Mouse (Mus musculus): Measurements from ENCODE around the gene BC030870. TPM values are rescaled to one million over a fixed set of nuclear protein-coding genes. Genes with fewer than 3 reads are reported as not detected.
A peak's percentile ranks its signal among the peaks of the same experiment; 100 is the strongest.

BC030870 gene
- total RNA-seq, 1 experiment, result not detected

GRCm38 (mm10) chr8:65074733-65075132 lies 54.6 kb downstream of the BC030870 start, which contains the start of gene Gm10663:
TSS of gene Gm10663 (plus strand) at chr8:65075033.
- no peak for DNase-seq (ENCODE audit: low read depth, low spot score)
- peaks cover 0 to 3% of the 10 kb centered on the region in 2 experiments; a peak in 1 of 4 replicates for H3K4me1 ChIP-seq (ENCODE audit: control insufficient read depth in 2 of 2, insufficient read depth in 2 of 2, low read length in 2 of 2, poor library complexity in 1 of 2)
- H3K9me3 ChIP-seq (ENCODE audit: control insufficient read depth, insufficient read depth, low read depth, low read length), result no peaks in the 10 kb centered on the region
- in situ Hi-C loops (cut with MboI; ENCODE audit: low sequenced_read_pairs in 2 of 2, unreplicated experiment in 2 of 2), result no loop called here
- H3K9ac ChIP-seq (ENCODE audit: insufficient read depth, low read depth, low read length, poor library complexity, severe bottlenecking), result no peak within 1 kb of the TSS
- no peak for TF ChIP-seq ZC3H11A (IDR thresholded peaks at IDR 0.05; ENCODE audit: borderline replicate concordance, low read depth, low read length)
- no peak for TF ChIP-seq CHD2 (IDR thresholded peaks at IDR 0.05; ENCODE audit: low read depth, low read length)
- no peak for TF ChIP-seq MAFK (IDR thresholded peaks at IDR 0.05; ENCODE audit: insufficient read depth, low read depth, low read length)
- H3K27ac ChIP-seq (ENCODE audit: insufficient read depth, low read depth, low read length, poor library complexity, severe bottlenecking), result no peak within 1 kb of the TSS
- no peak within 1 kb of the TSS for H3K4me3 ChIP-seq (ENCODE audit: insufficient read depth in 1 of 2, low read depth in 1 of 2, low read length in 2 of 2, poor library complexity in 1 of 2, severe bottlenecking in 1 of 2)
- H3K36me3 ChIP-seq (ENCODE audit: control insufficient read depth, insufficient read depth, low read length, poor library complexity, severe bottlenecking), result no peaks in the 10 kb centered on the region

- Histone ChIP-seq H3K9ac (ENCODE audit: insufficient read depth, low read depth, low read length, poor library complexity, severe bottlenecking) (no peak overlapping the region), H3K4me3 (ENCODE audit: insufficient read depth in 1 of 2, low read depth in 1 of 2, low read length in 2 of 2, poor library complexity in 1 of 2, severe bottlenecking in 1 of 2) (no peak overlapping the region), H3K4me1 (ENCODE audit: control insufficient read depth in 2 of 2, insufficient read depth in 2 of 2, low read length in 2 of 2, poor library complexity in 1 of 2) (peaks cover 0 to 5% of the 10 kb centered on the region in 2 experiments; a peak in 2 of 4 replicates), H3K36me3 (ENCODE audit: control insufficient read depth, insufficient read depth, low read length, poor library complexity, severe bottlenecking) (no peaks in the 10 kb centered on the region), H3K27ac (ENCODE audit: insufficient read depth, low read depth, low read length, poor library complexity, severe bottlenecking) (no peak overlapping the region), H3K9me3 (ENCODE audit: control insufficient read depth, insufficient read depth, low read depth, low read length) (no peaks in the 10 kb centered on the region)
- no peak for DNase-seq (ENCODE audit: low read depth, low spot score)
- in situ Hi-C loops (cut with MboI; ENCODE audit: low sequenced_read_pairs in 2 of 2, unreplicated experiment in 2 of 2), result no loop called here
- TF ChIP-seq CHD2 (IDR thresholded peaks at IDR 0.05; ENCODE audit: low read depth, low read length) (no peak), MAFK (IDR thresholded peaks at IDR 0.05; ENCODE audit: insufficient read depth, low read depth, low read length) (no peak), HCFC1 (IDR thresholded peaks at IDR 0.05; ENCODE audit: borderline replicate concordance, insufficient read depth, low read length) (no peak), ZNF384 (IDR thresholded peaks at IDR 0.05; ENCODE audit: low read depth, low read length) (no peak), ZC3H11A (IDR thresholded peaks at IDR 0.05; ENCODE audit: borderline replicate concordance, low read depth, low read length) (no peak)
Measured at GRCm38 (mm10) chr8:65070996-65071395, 58.4 kb downstream of the BC030870 start.

GRCm38 (mm10) chr8:65068473-65068819 lies 60.9 kb downstream of the BC030870 start:
- H3K9me3 ChIP-seq (ENCODE audit: control insufficient read depth, insufficient read depth, low read depth, low read length), result no peaks in the 10 kb centered on the region
- peaks cover 7 to 16% of the 10 kb centered on the region in 2 experiments; a peak in 3 of 4 replicates for H3K4me1 ChIP-seq (ENCODE audit: control insufficient read depth in 2 of 2, insufficient read depth in 2 of 2, low read length in 2 of 2, poor library complexity in 1 of 2)
- H3K9ac ChIP-seq (ENCODE audit: insufficient read depth, low read depth, low read length, poor library complexity, severe bottlenecking), result no peak overlapping the region
- no peaks in the 10 kb centered on the region for H3K36me3 ChIP-seq (ENCODE audit: control insufficient read depth, insufficient read depth, low read length, poor library complexity, severe bottlenecking)
- H3K27ac ChIP-seq (ENCODE audit: insufficient read depth, low read depth, low read length, poor library complexity, severe bottlenecking), result peak overlapping the region; percentile 66; the same call in 1 of the 2 replicates
- no peak for DNase-seq (ENCODE audit: low read depth, low spot score)
- H3K4me3 ChIP-seq (ENCODE audit: insufficient read depth in 1 of 2, low read depth in 1 of 2, low read length in 2 of 2, poor library complexity in 1 of 2, severe bottlenecking in 1 of 2), result no peak overlapping the region
- TF ChIP-seq ZNF384 (IDR thresholded peaks at IDR 0.05; ENCODE audit: low read depth, low read length) (no peak), HCFC1 (IDR thresholded peaks at IDR 0.05; ENCODE audit: borderline replicate concordance, insufficient read depth, low read length) (no peak), ZC3H11A (IDR thresholded peaks at IDR 0.05; ENCODE audit: borderline replicate concordance, low read depth, low read length) (no peak), CHD2 (IDR thresholded peaks at IDR 0.05; ENCODE audit: low read depth, low read length) (no peak), MAFK (IDR thresholded peaks at IDR 0.05; ENCODE audit: insufficient read depth, low read depth, low read length) (no peak)
- in situ Hi-C loops (cut with MboI; ENCODE audit: low sequenced_read_pairs in 2 of 2, unreplicated experiment in 2 of 2), result no loop called here

DNA sequence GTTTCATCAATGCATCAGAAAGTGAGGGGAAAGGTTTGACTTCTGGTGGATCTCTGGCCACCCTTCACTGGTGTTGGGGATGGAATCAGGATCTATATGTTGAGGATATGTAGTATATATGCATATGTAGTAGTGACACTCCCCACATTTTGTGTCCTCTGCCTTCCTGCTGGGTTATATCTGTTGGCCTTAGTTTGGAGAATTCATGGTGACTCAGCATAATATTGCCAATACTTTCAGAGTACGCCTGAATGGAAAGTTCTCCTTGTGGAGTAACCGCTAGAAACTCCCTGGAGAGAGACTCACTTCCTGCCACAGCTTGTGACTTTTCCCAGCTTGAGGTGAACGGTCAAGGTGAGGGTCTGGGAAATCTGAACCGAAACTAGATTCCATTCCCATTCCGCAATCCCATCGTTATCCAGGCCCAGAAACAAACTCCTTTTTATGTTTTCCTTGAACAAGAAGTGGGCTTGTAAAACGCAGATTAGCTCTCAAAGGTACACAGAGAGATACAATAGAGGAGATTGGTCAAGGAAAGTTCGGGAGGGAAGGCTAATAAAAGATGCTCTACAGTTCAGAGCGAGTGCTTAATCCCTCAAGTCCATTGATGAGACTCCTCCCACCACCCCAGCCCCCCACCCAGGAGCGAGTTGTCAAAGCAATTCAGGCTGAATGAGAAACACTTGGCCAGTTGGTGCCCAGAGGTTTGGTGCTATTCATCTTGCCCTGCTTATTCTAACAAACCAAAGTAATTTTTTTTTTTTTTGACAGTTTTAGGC lies 61.5 kb downstream of the BC030870 start:
- peaks cover 7 to 20% of the 10 kb centered on the region in 2 experiments; a peak in 3 of 4 replicates for H3K4me1 ChIP-seq (ENCODE audit: control insufficient read depth in 2 of 2, insufficient read depth in 2 of 2, low read length in 2 of 2, poor library complexity in 1 of 2)
- H3K36me3 ChIP-seq (ENCODE audit: control insufficient read depth, insufficient read depth, low read length, poor library complexity, severe bottlenecking), result no peaks in the 10 kb centered on the region
- no peak overlapping the region for H3K9ac ChIP-seq (ENCODE audit: insufficient read depth, low read depth, low read length, poor library complexity, severe bottlenecking)
- in situ Hi-C loops (cut with MboI; ENCODE audit: low sequenced_read_pairs in 2 of 2, unreplicated experiment in 2 of 2), result no loop called here
- H3K9me3 ChIP-seq (ENCODE audit: control insufficient read depth, insufficient read depth, low read depth, low read length), result no peaks in the 10 kb centered on the region
- DNase-seq (ENCODE audit: low read depth, low spot score), result no peak
- H3K4me3 ChIP-seq (ENCODE audit: insufficient read depth in 1 of 2, low read depth in 1 of 2, low read length in 2 of 2, poor library complexity in 1 of 2, severe bottlenecking in 1 of 2), result no peak overlapping the region
- H3K27ac ChIP-seq (ENCODE audit: insufficient read depth, low read depth, low read length, poor library complexity, severe bottlenecking), result peak overlapping the region; percentile 66
- TF ChIP-seq ZC3H11A (IDR thresholded peaks at IDR 0.05; ENCODE audit: borderline replicate concordance, low read depth, low read length) (no peak), MAFK (IDR thresholded peaks at IDR 0.05; ENCODE audit: insufficient read depth, low read depth, low read length) (peak; percentile 96), CHD2 (IDR thresholded peaks at IDR 0.05; ENCODE audit: low read depth, low read length) (no peak)

Data from ES-E14 (cell line).